Mouse (Mus musculus) liver, postnatal 0 days (tissue): ENCODE results near the gene Gpsm3. TPM values are rescaled to one million over a fixed set of nuclear protein-coding genes. Genes with fewer than 3 reads are reported as not detected.

ENCODE experiments used
- ATAC-seq: fragments of 200-750 bp; cut with Nextera tagmentation; 2 replicates; pipeline ENCODE4 v1.8.0; 2017; ENCODE audit warnings: mild to moderate bottlenecking, moderate library complexity
- DNase-seq: peaks from one replicate; pipeline ENCODE4 v3.0.0-alpha.2; 2016
- H3K27ac ChIP-seq: fragments of 300-500 bp; sonication (generic); 2 replicates; pipeline ENCODE4 v1.5.1; 2014; ENCODE audit warnings: antibody characterized with exemption, moderate library complexity, mild to moderate bottlenecking, low read depth
- H3K27me3 ChIP-seq: fragments of 300-500 bp; sonication (generic); 2 replicates; pipeline ENCODE4 v1.6.1; 2014; ENCODE audit warnings: low read length, control low read depth, mixed read lengths; ENCODE audit not compliant: insufficient read depth
- H3K36me3 ChIP-seq: fragments of 300-500 bp; sonication (generic); replicated peaks from 2 replicates; pipeline ENCODE4 v1.6.1; 2014; ENCODE audit warnings: mild to moderate bottlenecking, control low read depth, low read length, moderate library complexity, mixed read lengths; ENCODE audit not compliant: insufficient read depth
- H3K4me1 ChIP-seq: fragments of 300-500 bp; sonication (generic); 2 replicates; pipeline ENCODE4 v1.6.1; 2014; ENCODE audit warnings: antibody characterized with exemption, mild to moderate bottlenecking, control low read depth; ENCODE audit not compliant: insufficient read depth
- H3K4me2 ChIP-seq: fragments of 300-500 bp; sonication (generic); 2 replicates; pipeline ENCODE4 v1.6.1; 2014; ENCODE audit warnings: low read depth, mild to moderate bottlenecking, low read length, moderate library complexity, mixed read lengths
- H3K4me3 ChIP-seq: fragments of 300-500 bp; sonication (generic); 2 replicates; pipeline ENCODE4 v1.5.1; 2014; ENCODE audit warnings: low read depth, low read length
- H3K9ac ChIP-seq: fragments of 300-500 bp; sonication (generic); replicated peaks from 2 replicates; pipeline ENCODE4 v1.6.1; 2014; ENCODE audit warnings: mild to moderate bottlenecking, moderate library complexity
- H3K9me3 ChIP-seq: fragments of 300-500 bp; sonication (generic); 2 replicates; pipeline ENCODE4 v1.6.1; 2016; ENCODE audit warnings: mild to moderate bottlenecking, control low read depth, low read length, mixed read lengths
- CTCF ChIP-seq: sonication (generic); IDR thresholded peaks from 2 replicates; pipeline ENCODE4 v1.5.1; 2016; ENCODE audit warnings: antibody characterized with exemption, low read depth
- EP300 ChIP-seq: IDR thresholded peaks from 2 replicates; pipeline ENCODE4 v1.6.1; 2016; ENCODE audit warnings: antibody characterized with exemption, low read depth, mild to moderate bottlenecking
- WGBS: fragments of 180-500 bp; shearing (Covaris S2); extraction: QIAGEN DNeasy Blood & Tissue Kit; methylation state at CpG from one replicate; pipeline ENCODE4 v1.1.7; 2014; ENCODE audit not compliant: insufficient replicate concordance; 5-methylcytosine and 5-hydroxymethylcytosine counted together
- polyA plus RNA-seq: library from polyadenylated mRNA; unstranded; fragments of >200 nt; fragmentation: Nextera tagmentation; extraction: Ambion mirVana; gene quantifications from 2 replicates; pipeline ENCODE4 v1.2.1, GENCODE M21; 2015

Gene Gpsm3
- polyA plus RNA-seq, 1 experiment from 2014 or later, result 24.7 TPM

GRCm38 (mm10) chr17:34589206-34589605 is 400 bp upstream of the Gpsm3 start:
- no peaks in the 10 kb centered on the region for H3K27me3 ChIP-seq
- H3K4me3 ChIP-seq, result peak overlapping the region; percentile 69
- peaks cover 67% of the 10 kb centered on the region for H3K4me1 ChIP-seq
- peak overlapping the region; percentile 84 for H3K27ac ChIP-seq
- DNase-seq (no peak), ATAC-seq (no peak)
- peak overlapping the region; percentile 88; the same call in 1 of the 2 replicates for H3K9ac ChIP-seq
- peak overlapping the region; percentile 99 for H3K4me2 ChIP-seq
- TF ChIP-seq CTCF, result no peak
- no peak for TF ChIP-seq EP300
- H3K36me3 ChIP-seq, result peaks cover 2% of the 10 kb centered on the region; the same call in 1 of the 2 replicates
- H3K9me3 ChIP-seq, result no peaks in the 10 kb centered on the region
- 32% methylated on average over 7 of the region's 7 CpGs for WGBS

- H3K27ac ChIP-seq, result peak overlapping the region; percentile 84
- no peaks in the 10 kb centered on the region for H3K27me3 ChIP-seq
- ATAC-seq (no peak), DNase-seq (no peak)
- peak overlapping the region; percentile 88 for H3K9ac ChIP-seq
- 39% methylated on average over 12 of the region's 15 CpGs for WGBS
- H3K36me3 ChIP-seq, result peaks cover 14% of the 10 kb centered on the region
- H3K4me2 ChIP-seq, result peak overlapping the region; percentile 99
- H3K4me1 ChIP-seq, result peaks cover 68% of the 10 kb centered on the region
- peak overlapping the region; percentile 69 for H3K4me3 ChIP-seq
- TF ChIP-seq CTCF (no peak), EP300 (no peak)
- H3K9me3 ChIP-seq, result no peaks in the 10 kb centered on the region
Measured at GRCm38 (mm10) chr17:34590154-34590987, 765 bp downstream of the Gpsm3 start.

GRCm38 (mm10) chr17:34591029-34591993 is 1.7 kb downstream of the Gpsm3 start, which contains the start of gene Pbx2:
Gene Pbx2, plus strand, starts transcription at chr17:34591266.
- 5% methylated on average over 21 of the region's 21 CpGs for WGBS
- ATAC-seq (0 out of 2 replicates have a peak, but pooled peaks have one; percentile 3), DNase-seq (peak; percentile 64)
- Histone ChIP-seq H3K4me2 (peak within 1 kb of the TSS; percentile 99), H3K4me3 (peak within 1 kb of the TSS; percentile 69), H3K4me1 (peaks cover 68% of the 10 kb centered on the region), H3K9ac (peak within 1 kb of the TSS; percentile 88), H3K36me3 (peaks cover 22% of the 10 kb centered on the region), H3K27ac (peak within 1 kb of the TSS; percentile 84), H3K27me3 (no peaks in the 10 kb centered on the region), H3K9me3 (no peaks in the 10 kb centered on the region)
- TF ChIP-seq EP300, result no peak
- no peak for TF ChIP-seq CTCF

- Histone ChIP-seq H3K4me3 (peak overlapping the region; percentile 69), H3K9me3 (no peaks in the 10 kb centered on the region), H3K27ac (peak overlapping the region; percentile 84), H3K9ac (peak overlapping the region; percentile 88), H3K4me1 (peaks cover 62% of the 10 kb centered on the region), H3K36me3 (peaks cover 22% of the 10 kb centered on the region), H3K27me3 (no peaks in the 10 kb centered on the region), H3K4me2 (peak overlapping the region; percentile 99)
- TF ChIP-seq EP300 (no peak), CTCF (no peak)
- WGBS, result 0% methylated on average over 28 of the region's 35 CpGs
- DNase-seq (peak; percentile 95), ATAC-seq (peak; percentile 59)
Measured at GRCm38 (mm10) chr17:34591994-34592375, 2.4 kb downstream of the Gpsm3 start.

- Histone ChIP-seq H3K36me3 (peaks cover 22% of the 10 kb centered on the region), H3K4me3 (peak overlapping the region; percentile 69), H3K9ac (peak overlapping the region; percentile 88), H3K4me2 (peak overlapping the region; percentile 99), H3K27ac (peak overlapping the region; percentile 84), H3K27me3 (no peaks in the 10 kb centered on the region), H3K9me3 (no peaks in the 10 kb centered on the region), H3K4me1 (peaks cover 63% of the 10 kb centered on the region)
- TF ChIP-seq CTCF (no peak), EP300 (no peak)
- DNase-seq (no peak), ATAC-seq (no peak)
- 3% methylated on average over 28 of the region's 32 CpGs for WGBS
Measured at GRCm38 (mm10) chr17:34592581-34593549, 3.3 kb downstream of the Gpsm3 start.
